Mouse (Mus musculus): Measurements from ENCODE around the gene Cdc42se2. TPM values are rescaled to one million over a fixed set of nuclear protein-coding genes. Genes with fewer than 3 reads are reported as not detected.

Gene Cdc42se2
- total RNA-seq, 2 experiments from 2014 or later, result 143 to 149 TPM

DNA sequence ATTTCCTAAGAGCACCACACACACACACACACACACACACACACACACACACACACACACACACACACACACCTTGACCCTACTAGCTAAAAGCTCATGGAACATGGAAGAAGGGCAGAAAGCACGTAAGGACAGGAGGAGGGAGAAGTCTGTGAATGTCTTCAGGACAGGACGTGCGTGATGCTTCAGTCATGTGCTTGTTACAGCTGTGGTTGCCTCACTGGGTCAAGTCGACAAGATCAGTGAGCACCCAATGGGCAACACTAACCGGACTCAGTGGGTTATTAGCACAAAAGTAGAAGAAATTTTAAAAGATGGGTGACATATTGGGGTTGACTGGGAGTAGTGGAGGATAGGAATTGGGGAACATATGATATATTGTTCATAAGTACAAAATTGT lies 17.6 kb downstream of the Cdc42se2 start:
- no peak for DNase-seq (ENCODE audit: low spot score in 2 of 2)
- intact Hi-C loops (cut with DNase I), result no loop called here

DNA sequence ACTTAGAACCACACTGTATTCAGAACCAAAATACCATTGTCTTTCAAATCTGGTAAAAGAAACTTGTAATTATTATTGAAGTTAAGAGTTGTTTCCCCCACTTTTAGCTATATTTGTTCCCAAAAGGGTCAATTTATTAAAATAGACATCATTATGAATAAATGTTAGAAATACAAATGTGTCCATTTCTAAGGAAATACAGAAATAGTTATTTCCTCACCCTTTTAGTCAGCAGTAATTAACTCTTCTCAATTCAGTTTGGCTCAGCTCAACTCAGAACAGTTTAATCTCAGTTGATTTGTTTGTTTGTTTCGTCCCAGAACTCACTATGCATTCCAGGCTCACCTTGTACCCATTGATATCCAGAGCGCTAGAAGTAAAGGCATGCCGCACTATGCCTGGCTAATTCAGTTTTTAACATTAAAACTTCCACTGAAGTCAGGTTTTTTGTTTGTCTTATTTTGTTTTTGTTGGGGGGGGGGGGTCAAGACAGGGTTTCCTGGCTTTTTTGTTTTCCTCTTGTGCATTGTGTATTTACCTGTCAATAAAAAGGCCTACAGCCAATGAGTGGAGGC lies 19.3 kb downstream of the Cdc42se2 start:
- intact Hi-C loops (cut with DNase I), result no loop called here

DNA sequence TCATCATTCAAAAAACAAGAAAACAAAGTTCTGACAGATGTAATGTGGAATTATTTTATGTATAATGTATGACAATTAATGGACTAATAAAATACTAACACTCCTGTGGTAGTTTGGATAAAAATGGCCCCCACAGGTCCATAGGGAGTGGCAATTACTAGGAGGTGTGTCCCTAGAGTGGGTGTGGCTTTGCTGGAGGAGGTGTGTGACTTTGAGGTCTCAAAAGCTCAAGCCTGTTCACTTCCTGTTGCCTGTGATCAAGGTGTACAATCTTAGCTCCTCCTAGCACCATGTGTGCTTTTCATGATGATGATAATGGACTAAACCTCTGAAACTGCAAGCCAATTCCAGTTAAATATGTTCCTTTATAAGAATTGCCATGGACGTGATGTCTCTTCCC lies 22.7 kb downstream of the Cdc42se2 start:
- intact Hi-C loops (cut with DNase I), result no loop called here
- DNase-seq (ENCODE audit: low spot score in 2 of 2), result no peak

More for the DNA sequence above, 19.3 kb downstream of the Cdc42se2 start:
- no peak for DNase-seq (ENCODE audit: low spot score in 2 of 2)

DNA sequence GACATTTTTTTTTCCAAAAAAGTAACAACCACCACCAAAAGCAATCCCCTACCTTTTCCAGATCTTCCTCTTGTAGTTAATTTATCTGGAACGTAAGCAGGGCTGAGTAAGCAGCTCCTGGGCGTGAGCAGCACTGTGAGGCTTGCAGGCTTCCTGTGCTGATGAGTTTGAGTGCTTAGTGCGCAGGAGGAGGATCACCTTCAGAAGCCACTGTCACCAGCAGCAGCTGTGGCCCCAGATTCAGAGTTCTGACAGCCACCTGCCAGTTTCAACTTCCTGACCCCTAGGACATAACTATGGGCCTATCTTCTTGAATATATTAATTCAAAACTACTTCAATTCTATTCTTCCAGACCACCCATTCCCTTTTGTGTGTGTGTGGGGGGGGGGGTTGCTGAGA lies 23.4 kb downstream of the Cdc42se2 start:
- intact Hi-C loops (cut with DNase I), result no loop called here
- DNase-seq (ENCODE audit: low spot score in 2 of 2), result peak in 1 of 2 experiments; percentile 39

DNA sequence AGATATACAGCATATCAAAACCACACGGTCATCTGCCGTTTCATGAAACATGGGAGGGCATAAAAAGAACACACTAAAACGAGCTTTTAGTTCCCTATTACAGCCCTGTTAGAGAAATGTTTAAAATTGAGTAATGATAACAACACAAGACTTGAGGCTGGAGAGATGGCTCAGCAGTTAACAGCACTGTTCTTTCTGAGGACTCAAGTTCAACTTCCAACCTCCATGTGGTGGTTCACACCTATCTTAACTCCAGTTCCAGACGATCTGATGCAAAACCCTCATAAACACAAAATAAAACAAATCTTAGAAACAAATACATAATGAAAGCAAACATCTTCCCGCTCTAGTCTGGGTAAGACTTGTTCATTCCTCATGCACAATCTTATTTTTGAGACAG lies 24.7 kb downstream of the Cdc42se2 start:
- intact Hi-C loops (cut with DNase I), result no loop called here
- no peak for DNase-seq (ENCODE audit: low spot score in 2 of 2)

DNA sequence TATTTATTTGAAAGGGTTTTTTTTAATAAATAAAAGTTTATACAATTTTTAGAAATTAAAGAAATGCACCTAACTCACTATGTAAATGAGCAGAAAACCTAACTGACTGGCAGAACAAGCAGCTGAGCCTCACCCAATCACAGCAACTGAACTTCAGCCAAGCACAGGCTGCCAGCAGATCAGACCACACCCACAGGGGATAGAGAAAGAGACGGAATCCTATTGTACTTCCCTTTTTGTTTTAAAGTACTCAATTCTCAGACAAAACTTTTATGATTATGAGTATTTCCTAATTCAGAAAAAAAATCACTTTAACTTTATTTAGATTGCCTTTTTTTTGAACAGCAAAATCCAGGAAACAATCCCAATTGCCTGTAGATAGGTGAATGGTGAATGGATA lies 29.5 kb downstream of the Cdc42se2 start:
- DNase-seq (ENCODE audit: low spot score in 2 of 2), result no peak
- intact Hi-C loops (cut with DNase I), result no loop called here

DNA sequence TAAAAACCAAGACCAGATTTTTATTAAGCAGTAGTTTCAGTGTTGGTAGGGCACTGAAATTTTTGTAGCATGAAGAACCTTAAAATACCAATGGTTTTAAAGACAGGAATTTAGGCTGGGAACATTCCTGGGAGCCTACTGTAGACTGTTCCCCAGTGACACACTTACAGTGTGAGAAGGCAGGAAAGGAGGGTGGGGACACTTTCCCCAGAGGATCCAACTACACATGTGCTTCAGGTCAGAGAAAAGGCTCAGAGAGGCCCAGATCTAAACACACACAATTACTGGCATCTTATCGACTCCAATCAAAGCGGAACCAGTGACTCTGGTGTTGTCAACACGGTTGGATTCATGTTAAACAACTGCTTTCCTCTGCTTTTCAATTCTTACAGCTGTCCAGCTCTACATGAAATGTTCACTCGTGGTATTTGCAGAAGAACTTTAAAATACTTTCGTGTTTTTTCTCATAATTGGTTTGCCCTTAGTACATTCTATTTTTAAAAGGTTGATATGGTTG lies 32.3 kb downstream of the Cdc42se2 start:
- no peak for DNase-seq (ENCODE audit: low spot score in 2 of 2)
- intact Hi-C loops (cut with DNase I), result no loop called here

DNA sequence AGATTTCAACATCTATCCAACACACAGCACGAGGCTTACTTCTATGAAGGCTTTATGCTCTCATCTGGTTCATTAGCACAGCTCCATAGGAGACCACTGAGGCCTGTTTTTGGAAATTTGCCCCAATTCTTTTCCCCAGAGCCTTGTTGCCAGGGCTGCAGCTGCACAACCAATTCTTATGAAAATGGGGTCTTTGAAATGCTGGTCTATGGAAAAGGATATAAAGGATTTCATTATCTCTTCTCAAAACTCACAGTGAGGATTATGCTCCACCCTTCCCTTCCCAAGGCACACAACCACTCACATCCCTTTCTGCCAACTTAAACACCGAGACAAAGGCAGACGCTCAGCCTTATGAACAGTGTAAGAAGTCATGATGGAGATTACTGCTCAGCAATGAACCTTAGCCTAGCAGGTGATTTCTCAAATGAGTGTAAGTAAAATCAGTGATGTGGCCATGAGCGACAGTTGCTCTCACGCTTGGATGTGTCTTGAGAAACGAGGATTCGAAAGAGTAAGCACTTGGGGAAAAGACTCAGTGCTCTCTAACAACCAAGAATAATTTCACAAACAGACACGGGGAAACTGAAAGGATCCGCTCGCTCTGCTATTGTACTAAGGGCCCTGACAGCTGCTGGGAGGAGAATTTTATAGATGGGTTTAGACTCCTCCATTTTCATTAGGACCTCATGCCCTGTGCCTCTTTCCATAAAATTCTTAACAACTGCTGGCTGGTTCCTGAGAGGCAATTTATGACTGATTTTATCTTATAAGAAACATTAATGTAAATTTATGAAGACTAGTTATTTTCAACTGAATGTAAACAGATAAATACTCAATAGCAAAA lies 33.0 kb downstream of the Cdc42se2 start:
- intact Hi-C loops (cut with DNase I), result no loop called here
- DNase-seq (ENCODE audit: low spot score in 2 of 2), result peak in 1 of 2 experiments; percentile 50

DNA sequence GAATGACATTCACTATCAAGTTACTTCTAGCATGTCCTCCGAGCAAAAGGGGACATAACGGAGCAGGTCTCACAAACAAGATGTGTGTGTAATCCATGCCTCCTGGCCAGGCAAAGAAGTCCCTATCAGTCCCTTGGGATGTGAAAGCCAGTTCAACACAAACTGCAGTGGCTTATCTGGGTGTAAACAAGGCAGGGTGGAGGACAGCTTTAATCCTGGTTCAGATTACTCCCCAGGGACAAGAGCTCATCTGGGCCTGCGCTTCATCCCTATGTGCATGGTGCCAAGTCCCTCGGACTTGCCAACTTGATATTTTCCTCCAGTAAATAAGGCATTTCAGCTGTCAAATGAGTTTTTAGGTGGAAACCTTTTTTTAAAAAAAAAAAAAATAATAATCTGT lies 36.0 kb downstream of the Cdc42se2 start:
- DNase-seq (ENCODE audit: low spot score in 2 of 2), result no peak
- intact Hi-C loops (cut with DNase I), result no loop called here

DNA sequence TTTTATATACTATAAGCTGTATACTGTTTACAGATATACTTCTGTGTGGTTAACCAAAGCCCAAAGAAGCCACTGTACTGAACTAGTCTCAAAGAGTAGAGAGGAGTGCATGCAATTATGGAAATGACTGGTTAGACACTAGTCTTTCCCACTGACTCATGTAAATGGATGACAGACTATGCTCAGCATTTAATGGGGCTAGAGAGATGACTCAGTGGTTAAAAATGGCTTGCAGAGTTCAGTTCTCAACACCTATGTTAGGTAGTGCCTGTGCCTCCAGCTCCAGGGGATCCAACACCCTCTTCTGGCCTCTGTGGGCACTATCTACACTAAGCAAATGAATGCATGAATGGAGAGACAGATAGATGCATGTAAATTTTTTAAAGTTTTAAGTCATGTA lies 38.6 kb downstream of the Cdc42se2 start:
- intact Hi-C loops (cut with DNase I), result no loop called here
- peak in 1 of 2 experiments; percentile 55 for DNase-seq (ENCODE audit: low spot score in 2 of 2)

DNA sequence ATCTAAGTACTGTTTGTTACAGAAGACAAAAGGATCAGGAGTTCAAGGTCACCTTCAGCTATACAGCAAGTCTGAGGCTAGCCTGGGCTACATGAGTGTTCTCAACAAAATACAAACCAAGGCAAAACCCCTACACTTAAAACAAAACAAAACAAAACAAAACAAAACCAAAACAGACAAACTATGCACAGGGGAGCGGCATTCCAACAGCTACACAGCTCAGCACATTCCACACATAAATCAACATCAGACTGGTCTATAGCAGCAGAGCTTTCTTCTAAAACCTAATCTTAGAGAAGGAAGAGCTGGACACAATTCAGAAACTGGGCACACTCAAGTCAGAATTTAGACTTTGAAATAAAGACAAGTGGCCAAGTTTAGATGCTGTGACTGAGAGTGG lies 43.2 kb downstream of the Cdc42se2 start:
- intact Hi-C loops (cut with DNase I), result no loop called here

DNA sequence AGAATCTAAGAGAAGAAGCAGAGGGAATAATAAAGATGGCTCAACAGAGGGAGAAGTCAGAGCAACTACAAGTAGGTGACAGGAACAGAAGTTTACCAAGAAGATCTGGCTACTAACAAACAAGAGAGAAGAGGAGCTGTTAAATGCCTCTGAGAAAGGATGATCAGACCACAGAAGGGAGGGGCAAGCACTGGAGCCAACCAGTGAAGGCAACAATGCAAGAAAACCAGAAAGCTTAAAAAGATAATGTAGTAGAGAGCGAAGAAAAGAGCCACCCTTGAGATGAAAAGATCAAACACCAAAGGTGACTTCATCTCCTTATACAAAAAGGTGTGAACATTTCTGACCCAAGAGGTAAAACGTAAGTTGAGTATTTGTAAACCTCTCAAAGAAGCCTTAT lies 46.1 kb downstream of the Cdc42se2 start:
- intact Hi-C loops (cut with DNase I), result no loop called here
- DNase-seq (ENCODE audit: low spot score in 2 of 2), result no peak

More for the DNA sequence above, 43.2 kb downstream of the Cdc42se2 start:
- DNase-seq (ENCODE audit: low spot score in 2 of 2), result no peak

DNA sequence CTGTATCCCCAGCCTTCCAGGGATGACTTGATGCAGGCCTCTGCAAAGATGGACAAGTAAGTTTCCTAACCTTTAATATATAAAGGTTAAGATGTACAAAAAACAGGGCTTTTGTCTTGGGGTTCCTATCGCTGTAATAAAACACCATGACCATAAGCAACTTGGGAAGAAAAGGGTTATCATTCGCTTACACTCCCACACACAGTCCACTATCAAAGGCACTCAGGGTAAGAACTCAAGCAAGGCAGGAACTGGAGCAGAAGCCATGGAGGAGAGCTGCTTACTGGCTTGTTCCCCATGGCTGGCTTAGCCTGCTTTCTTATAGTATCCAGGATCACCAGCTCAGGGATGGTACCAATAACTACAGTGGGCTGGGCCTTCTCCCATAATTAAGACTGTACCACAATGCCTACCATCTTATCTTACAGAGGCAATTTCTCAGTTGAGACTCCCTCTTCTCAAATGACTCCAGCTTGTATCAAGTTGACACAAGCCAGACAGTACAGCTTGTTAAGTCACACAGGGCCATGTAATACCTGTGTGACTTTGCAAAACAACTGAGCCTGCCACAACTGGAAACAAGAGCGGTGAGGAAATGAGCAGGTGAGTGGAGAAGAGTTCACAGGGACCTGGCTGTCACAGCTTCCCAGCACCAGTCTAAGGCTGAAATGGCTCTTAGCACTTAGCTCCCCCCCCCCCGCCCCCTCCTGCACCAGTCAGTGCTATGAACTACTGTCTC lies 48.3 kb downstream of the Cdc42se2 start:
- DNase-seq (ENCODE audit: low spot score in 2 of 2), result no peak
- intact Hi-C loops (cut with DNase I), result no loop called here

DNA sequence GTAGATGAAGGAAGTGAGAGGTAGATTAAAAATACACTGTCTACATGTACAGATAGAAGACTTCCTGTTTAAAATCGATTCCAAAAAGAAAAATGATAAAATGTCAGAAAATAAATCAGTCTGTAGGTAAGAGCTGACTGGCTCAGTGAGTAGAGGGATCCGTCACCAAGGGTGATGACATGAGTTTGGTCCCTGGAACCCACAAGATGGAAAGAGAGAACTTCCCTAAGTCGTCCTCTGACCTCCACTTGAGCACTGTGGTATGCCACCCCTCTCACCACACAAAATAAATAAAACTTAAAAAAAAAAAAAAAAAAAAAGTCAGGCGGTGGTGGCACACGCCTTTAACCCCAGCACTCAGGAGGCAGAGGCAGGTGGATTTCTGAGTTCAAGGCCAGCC lies 50.6 kb downstream of the Cdc42se2 start:
- no peak for DNase-seq (ENCODE audit: low spot score in 2 of 2)
- intact Hi-C loops (cut with DNase I), result no loop called here

DNA sequence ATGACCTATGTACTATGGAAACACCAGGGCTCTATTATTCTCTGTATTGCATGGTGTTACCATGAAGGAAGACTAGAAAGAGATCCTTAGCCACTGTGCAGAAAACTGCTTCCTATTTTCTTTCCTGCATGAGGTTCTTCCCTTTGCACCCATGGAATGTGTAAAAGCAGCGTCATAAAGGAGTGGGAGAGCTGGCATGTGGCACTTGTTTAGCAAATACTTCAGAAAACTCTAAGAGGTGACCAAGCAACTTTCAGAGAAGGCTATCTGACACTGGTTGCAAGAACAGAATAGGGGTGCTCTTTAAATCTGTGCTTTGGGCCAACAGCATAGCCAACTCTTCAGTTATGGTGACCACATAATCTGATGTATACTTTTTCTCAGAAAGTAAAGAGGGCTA lies 52.4 kb downstream of the Cdc42se2 start:
- intact Hi-C loops (cut with DNase I), result no loop called here
- DNase-seq (ENCODE audit: low spot score in 2 of 2), result no peak

DNA sequence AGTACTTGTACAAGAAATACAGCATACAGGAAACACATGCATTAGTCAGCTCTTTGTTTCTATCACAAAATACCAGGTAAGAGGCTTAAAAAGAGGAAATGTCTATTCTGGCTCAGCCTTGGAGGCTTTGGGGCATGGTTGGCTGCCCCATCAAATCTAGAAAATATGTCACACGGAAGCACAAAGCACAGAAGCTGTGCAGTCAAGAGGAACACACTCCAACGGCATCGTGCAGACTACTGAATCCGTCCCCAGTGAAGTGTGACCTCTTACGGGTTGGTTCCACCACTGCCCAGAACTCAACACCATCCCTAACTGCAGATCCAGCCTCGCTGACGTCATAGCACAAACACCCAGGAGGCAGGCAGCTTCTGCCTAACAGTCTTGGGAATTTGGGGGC lies 53.9 kb downstream of the Cdc42se2 start:
- no peak for DNase-seq (ENCODE audit: low spot score in 2 of 2)
- intact Hi-C loops (cut with DNase I), result no loop called here

DNA sequence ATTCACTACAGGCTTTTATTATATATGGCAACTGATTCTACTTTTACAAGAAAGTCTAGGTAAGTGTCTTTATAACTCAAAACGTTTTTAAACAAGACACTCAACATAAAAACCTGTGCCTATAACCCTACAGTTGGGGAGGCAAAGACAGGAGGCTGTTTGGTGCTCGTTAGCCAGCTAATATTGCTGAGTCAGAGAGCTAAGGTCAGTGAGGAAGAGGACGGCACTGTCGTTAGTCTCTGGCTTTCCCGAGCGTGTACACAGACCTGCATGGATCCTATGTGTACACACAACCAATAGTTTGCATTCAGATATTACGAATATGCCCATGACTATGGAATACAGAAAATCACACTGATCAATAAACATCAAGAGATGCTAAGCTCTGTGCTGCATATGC lies 56.1 kb downstream of the Cdc42se2 start:
- no peak for DNase-seq (ENCODE audit: low spot score in 2 of 2)
- intact Hi-C loops (cut with DNase I), result no loop called here

DNA sequence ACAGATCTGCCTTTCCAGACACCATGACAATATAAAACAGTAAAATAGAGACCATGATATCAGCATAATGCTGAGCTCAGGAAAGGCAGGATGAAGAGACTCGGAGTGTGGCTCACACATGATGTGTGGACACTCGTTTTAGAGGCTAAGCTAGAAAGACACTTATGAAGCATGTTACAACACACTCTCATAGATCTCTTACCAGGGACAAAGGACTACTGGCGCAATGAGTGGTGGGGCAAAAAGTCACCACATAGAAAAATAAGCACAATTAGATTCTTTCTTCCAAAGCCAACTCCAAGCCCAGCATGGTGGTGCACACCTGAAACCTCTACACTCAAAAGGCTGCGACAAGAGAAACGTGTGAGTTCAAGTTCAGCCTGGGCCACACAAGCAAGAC lies 56.5 kb downstream of the Cdc42se2 start:
- no peak for DNase-seq (ENCODE audit: low spot score in 2 of 2)
- intact Hi-C loops (cut with DNase I), result no loop called here

DNA sequence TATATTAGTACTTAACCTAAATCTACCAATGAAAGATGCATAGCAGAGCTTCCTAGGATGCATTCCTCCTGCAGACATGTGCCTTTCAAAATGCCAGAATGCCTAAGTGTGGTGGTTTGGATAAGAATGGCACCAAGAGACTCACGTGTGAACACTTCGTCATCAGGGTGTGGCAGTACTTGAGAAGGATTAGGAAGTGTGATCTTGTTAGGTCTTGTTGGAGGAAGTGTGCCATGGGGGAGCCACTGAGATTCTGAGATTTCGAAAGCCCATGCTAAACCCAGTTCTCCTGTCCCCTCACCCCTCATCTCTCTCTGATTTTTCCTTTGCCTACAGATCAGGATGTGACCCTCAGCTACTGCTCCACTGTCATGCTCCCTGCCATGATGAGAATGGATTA lies 58.2 kb downstream of the Cdc42se2 start:
- intact Hi-C loops (cut with DNase I), result loop anchor here (5.0 kb wide), 1 partner anchor 103 kb away; no protein-coding TSS in a partner anchor
- DNase-seq (ENCODE audit: low spot score in 2 of 2), result no peak

DNA sequence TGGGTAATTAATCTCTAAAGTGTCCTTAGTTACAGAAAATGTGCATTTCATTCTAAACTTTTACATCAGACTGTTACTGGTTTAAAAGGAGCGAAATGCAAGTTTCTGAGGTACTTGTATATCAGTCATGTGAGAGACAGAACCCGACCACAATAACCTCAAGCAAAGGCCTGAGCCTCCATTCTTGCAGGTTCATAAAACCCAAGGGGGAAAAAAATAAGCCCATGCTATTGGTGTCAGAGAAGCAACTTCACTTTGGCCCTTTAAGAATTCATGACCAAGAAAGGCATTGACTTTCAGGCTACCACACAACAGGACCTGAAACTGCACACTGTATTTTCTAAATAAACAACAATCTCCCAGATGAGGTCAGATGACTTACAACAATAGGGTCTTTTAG lies 59.1 kb downstream of the Cdc42se2 start:
- DNase-seq (ENCODE audit: low spot score in 2 of 2), result no peak
- intact Hi-C loops (cut with DNase I), result loop anchor here (5.0 kb wide), 1 partner anchor 104 kb away; no protein-coding TSS in a partner anchor
